Mouse (Mus musculus) retina, adult 2 months (tissue): ENCODE results near the gene Golga4.

ENCODE experiments used
- DNase-seq: peaks from one replicate; pipeline ENCODE4 v3.0.0-alpha.2; 2012; ENCODE audit warnings: low read depth, low spot score

The Golga4 gene

GRCm38 (mm10) chr9:118488896-118489578 is 17.0 kb upstream of the Golga4 start:
- DNase-seq: no peak

- no peak for DNase-seq
These were observed 16.5 kb upstream of the Golga4 start for GRCm38 (mm10) chr9:118489579-118490019.

- no peak for DNase-seq
These were observed 14.9 kb upstream of the Golga4 start for GRCm38 (mm10) chr9:118491195-118491594.

GRCm38 (mm10) chr9:118492932-118493698 is 13.0 kb upstream of the Golga4 start:
- DNase-seq: no peak

- DNase-seq: no peak
These were observed 12.0 kb upstream of the Golga4 start for GRCm38 (mm10) chr9:118494106-118494505.

GRCm38 (mm10) chr9:118495933-118496332 is 10.1 kb upstream of the Golga4 start:
- DNase-seq: no peak

GRCm38 (mm10) chr9:118496952-118497351 is 9.1 kb upstream of the Golga4 start:
- DNase-seq: no peak

GRCm38 (mm10) chr9:118498061-118498460 is 8.0 kb upstream of the Golga4 start:
- no peak for DNase-seq

- no peak for DNase-seq
These were observed 5.1 kb upstream of the Golga4 start for GRCm38 (mm10) chr9:118500963-118501362.

- no peak for DNase-seq
These were observed 1.4 kb upstream of the Golga4 start for GRCm38 (mm10) chr9:118504656-118505055.

- DNase-seq: no peak
These were observed 551 bp downstream of the Golga4 start for GRCm38 (mm10) chr9:118506404-118507231.

- no peak for DNase-seq
These were observed 1.5 kb downstream of the Golga4 start for GRCm38 (mm10) chr9:118507552-118507951.

GRCm38 (mm10) chr9:118508601-118509000 is 2.5 kb downstream of the Golga4 start:
- no peak for DNase-seq

- DNase-seq: no peak
These were observed 5.0 kb downstream of the Golga4 start for GRCm38 (mm10) chr9:118510941-118511690.

GRCm38 (mm10) chr9:118512681-118513233 is 6.7 kb downstream of the Golga4 start:
- no peak for DNase-seq

GRCm38 (mm10) chr9:118515476-118515875 is 9.4 kb downstream of the Golga4 start:
- no peak for DNase-seq

GRCm38 (mm10) chr9:118516162-118516561 is 10.1 kb downstream of the Golga4 start:
- DNase-seq: no peak

- DNase-seq: no peak
These were observed 11.6 kb downstream of the Golga4 start for GRCm38 (mm10) chr9:118517619-118518018.

- no peak for DNase-seq
These were observed 13.0 kb downstream of the Golga4 start for GRCm38 (mm10) chr9:118519101-118519500.

- DNase-seq: no peak
These were observed 13.9 kb downstream of the Golga4 start for GRCm38 (mm10) chr9:118520011-118520410.

- DNase-seq: no peak
These were observed 14.8 kb downstream of the Golga4 start for GRCm38 (mm10) chr9:118520858-118521257.
